Mouse (Mus musculus) forebrain, embryonic 15.5 days (tissue): Measurements from ENCODE around the gene Zfp995. TPM values are rescaled to one million over a fixed set of nuclear protein-coding genes. Genes with fewer than 3 reads are reported as not detected.
"Not testable (repeated sequence)": the region's sequence is repeated elsewhere in the genome, so short reads cannot be mapped to it uniquely, and the experiment has no call there.

Source experiments
- ATAC-seq: fragments of 200-750 bp; cut with Nextera tagmentation; replicated peaks from 2 replicates; pipeline ENCODE4 v1.8.0; 2017; ENCODE audit warnings: mild to moderate bottlenecking, moderate TSS enrichment, moderate library complexity
- H3K27ac ChIP-seq: fragments of 300-500 bp; sonication (generic); replicated peaks from 2 replicates; pipeline ENCODE4 v1.5.1; 2015; ENCODE audit warnings: mild to moderate bottlenecking, inconsistent platforms
- H3K27me3 ChIP-seq: fragments of 300-500 bp; sonication (generic); 2 replicates; pipeline ENCODE4 v1.6.1; 2015; ENCODE audit warnings: inconsistent platforms
- H3K36me3 ChIP-seq: fragments of 300-500 bp; sonication (generic); 2 replicates; pipeline ENCODE4 v1.6.1; 2015; ENCODE audit warnings: mild to moderate bottlenecking, inconsistent platforms
- H3K4me1 ChIP-seq: fragments of 300-500 bp; sonication (generic); 2 replicates; pipeline ENCODE4 v1.6.1; 2015; ENCODE audit warnings: inconsistent platforms
- H3K4me2 ChIP-seq: fragments of 300-500 bp; sonication (generic); replicated peaks from 2 replicates; pipeline ENCODE4 v1.6.1; 2015; ENCODE audit warnings: mild to moderate bottlenecking, inconsistent platforms
- H3K4me3 ChIP-seq: fragments of 300-500 bp; sonication (generic); 2 replicates; pipeline ENCODE4 v1.5.1; 2015; ENCODE audit warnings: mild to moderate bottlenecking, inconsistent platforms
- H3K9ac ChIP-seq: fragments of 300-500 bp; sonication (generic); replicated peaks from 2 replicates; pipeline ENCODE4 v1.6.1; 2015; ENCODE audit warnings: mild to moderate bottlenecking, inconsistent platforms
- H3K9me3 ChIP-seq: fragments of 300-500 bp; sonication (generic); 2 replicates; pipeline ENCODE4 v1.6.1; 2016; ENCODE audit warnings: inconsistent platforms
- WGBS: fragments of 180-500 bp; shearing (Covaris S2); methylation state at CpG from one replicate; pipeline ENCODE4 v1.1.7; 2015; ENCODE audit warnings: mixed read lengths; 5-methylcytosine and 5-hydroxymethylcytosine counted together
- polyA plus RNA-seq: library from polyadenylated mRNA; unstranded; fragments of >200 nt; fragmentation: Nextera tagmentation; extraction: Ambion mirVana; gene quantifications from 2 replicates; pipeline ENCODE4 v1.2.1, GENCODE M21; 2015

Gene Zfp995
- polyA plus RNA-seq: 13.9 and 15.2 TPM in 2 replicates

DNA sequence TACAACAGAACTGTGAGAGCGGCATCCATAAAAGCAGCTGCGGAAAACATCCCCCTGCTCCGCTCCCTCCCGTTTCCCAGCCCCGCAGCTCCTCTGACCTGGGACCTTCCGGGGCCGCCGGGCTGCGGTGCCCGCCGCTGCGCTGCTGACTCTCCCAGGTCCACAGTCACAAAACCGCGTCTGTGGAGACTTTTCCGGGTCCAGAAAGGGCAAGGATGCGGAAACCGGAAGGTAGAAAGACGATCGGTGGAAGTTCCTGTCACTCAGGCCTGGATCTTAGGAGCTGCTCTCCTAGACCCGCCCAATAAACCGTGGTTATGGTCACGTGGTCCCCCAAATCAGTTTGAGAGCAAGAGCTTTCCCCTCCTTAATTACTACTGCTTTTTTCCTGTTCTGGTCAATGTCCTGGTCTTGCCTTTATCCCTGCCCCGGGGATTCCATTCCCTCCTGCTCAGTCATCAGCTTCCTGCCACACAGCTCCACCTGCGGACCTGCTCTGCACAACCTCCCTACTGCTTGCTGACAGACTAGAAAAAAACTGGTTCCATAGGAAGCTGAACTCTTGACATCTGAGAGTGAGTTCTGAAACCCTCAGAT, at the start of gene Zfp995:
Zfp995 (minus strand) TSS at position 471 of the 597 bp plus-strand sequence.
- peak; percentile 99 for ATAC-seq

DNA sequence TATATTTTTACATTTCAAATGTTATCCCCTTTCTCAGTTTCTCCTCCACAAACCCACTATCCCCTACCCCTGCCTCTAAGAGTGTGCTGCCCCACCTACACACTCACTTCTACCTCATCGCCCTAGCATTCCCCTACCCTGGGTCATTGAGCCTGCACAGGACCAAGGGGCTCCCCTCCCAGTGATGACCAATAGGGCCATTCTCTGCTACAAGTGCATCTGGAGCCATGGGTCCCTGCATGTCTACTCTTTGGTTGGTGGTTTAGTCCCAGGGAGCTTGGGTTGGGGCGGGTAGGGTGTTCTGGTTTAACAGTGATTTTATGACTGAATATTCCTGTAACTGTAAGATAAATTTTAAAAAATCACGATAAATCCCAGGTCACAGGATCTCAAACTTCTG, 687 bp downstream of the Zfp995 start:
- peak overlapping the region; percentile 84 for H3K9ac ChIP-seq
- ATAC-seq: peak; percentile 80
- H3K4me1 ChIP-seq: peaks cover 9% of the 10 kb centered on the region
- peaks cover 6% of the 10 kb centered on the region; the same call in 1 of the 2 replicates for H3K36me3 ChIP-seq
- H3K9me3 ChIP-seq: no peaks in the 10 kb centered on the region
- H3K27ac ChIP-seq: peak overlapping the region; percentile 67
- H3K4me3 ChIP-seq: peak overlapping the region; percentile 85
- peak overlapping the region; percentile 76 for H3K4me2 ChIP-seq
- no peaks in the 10 kb centered on the region for H3K27me3 ChIP-seq
- 6% methylated on average over 3 of the region's 3 CpGs for WGBS

More for the DNA sequence above, at the start of gene Zfp995:
- peak within 1 kb of the TSS; percentile 85 for H3K4me3 ChIP-seq
- under 1% methylated on average over 24 of the region's 24 CpGs for WGBS
- H3K4me1 ChIP-seq, H3K9me3 ChIP-seq, H3K36me3 ChIP-seq, H3K27me3 ChIP-seq: not testable (repeated sequence)
- peak within 1 kb of the TSS; percentile 76 for H3K4me2 ChIP-seq
- H3K27ac ChIP-seq: peak within 1 kb of the TSS; percentile 67
- H3K9ac ChIP-seq: peak within 1 kb of the TSS; percentile 84

DNA sequence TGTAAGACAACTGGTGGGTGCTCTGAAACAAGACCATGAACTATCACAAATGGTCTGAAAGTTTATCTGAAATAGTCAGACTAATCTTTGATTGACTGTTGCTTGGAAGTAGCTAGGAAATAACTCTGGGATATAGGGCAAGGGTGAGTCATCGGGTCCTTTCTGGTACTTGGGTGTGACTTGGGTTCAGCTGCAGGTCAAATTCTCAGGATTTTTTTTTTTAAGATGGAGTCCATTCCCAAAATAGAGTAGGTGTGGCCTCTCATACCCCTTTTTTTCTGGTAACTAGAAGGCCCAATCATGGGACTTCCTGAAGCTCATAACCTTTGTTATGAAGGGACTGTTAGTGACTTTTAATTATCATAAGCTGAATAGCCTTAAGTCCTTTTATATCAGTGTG, 38.5 kb downstream of the Zfp995 start:
- no peak for ATAC-seq
- no peaks in the 10 kb centered on the region for H3K36me3 ChIP-seq
- H3K27me3 ChIP-seq: no peaks in the 10 kb centered on the region
- WGBS: 90% methylated on average over 1 of the region's 1 CpGs
- H3K27ac ChIP-seq: no peak overlapping the region
- H3K9ac ChIP-seq: no peak overlapping the region
- H3K4me3 ChIP-seq: no peak overlapping the region
- H3K4me2 ChIP-seq: no peak overlapping the region
- H3K9me3 ChIP-seq: 0 out of 2 replicates have a peak, but pooled peaks cover 3% of the 10 kb centered on the region
- no peaks in the 10 kb centered on the region for H3K4me1 ChIP-seq

DNA sequence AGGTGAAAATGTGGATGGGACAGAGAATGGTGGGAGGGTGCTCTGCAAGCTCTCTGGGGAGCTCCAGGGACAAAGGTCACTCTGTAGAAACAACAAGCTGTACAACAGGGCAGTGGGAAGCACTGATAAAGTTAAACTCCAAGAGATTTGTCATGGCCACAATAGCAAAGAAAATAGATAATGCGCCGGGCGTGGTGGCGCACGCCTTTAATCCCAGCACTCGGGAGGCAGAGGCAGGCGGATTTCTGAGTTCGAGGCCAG, 63.5 kb downstream of the Zfp995 start:
- H3K36me3 ChIP-seq, H3K4me1 ChIP-seq, H3K4me3 ChIP-seq, H3K27me3 ChIP-seq, H3K27ac ChIP-seq, H3K9ac ChIP-seq, H3K9me3 ChIP-seq, H3K4me2 ChIP-seq: not testable (repeated sequence)
- WGBS: 90% methylated on average over 8 of the region's 8 CpGs
- ATAC-seq: peak; percentile 14; the same call in 1 of the 2 replicates

DNA sequence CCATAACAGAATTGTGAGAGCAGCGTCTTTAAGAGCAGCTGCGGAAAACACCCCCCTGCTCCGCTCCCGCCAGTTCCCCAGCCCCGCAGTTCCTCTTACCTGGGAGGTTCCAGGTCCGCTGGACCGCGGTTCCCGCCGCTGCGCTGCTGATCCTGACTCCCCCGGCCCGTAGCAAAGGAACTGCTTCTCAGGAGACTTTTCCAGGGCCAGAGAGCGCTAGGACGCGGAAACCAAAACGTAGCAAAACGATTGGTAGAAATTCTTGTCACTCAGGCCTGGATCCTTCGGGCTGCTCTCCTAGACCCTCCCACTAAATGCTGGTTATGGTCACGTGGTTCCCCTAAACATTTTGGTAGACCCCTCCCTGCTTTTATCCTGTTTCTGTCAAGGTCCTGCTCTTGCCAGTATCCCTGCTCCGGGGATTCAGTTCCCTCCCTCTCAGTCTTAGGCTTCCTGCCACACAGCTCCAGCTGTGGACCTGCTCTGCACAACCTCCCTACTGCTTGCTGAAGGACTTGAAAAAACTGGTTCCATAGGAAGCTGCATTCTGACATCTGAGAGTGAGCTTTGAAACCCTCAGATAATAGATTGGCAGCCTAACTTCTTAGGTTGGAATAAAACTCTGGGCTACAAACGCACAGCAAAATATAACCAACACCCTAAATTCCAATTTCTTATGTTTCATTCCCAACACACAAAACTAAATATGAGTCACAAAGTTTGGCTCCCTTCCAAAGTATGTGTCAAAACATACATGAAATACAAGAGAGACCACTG, 64.0 kb downstream of the Zfp995 start, which contains the start of gene Zfp820:
Zfp820 (minus strand) TSS at position 228 of the 777 bp plus-strand sequence.
- Histone ChIP-seq H3K9me3 (no peaks in the 10 kb centered on the region), H3K36me3 (no peaks in the 10 kb centered on the region), H3K27ac (no peak within 1 kb of the TSS; the same call in 1 of the 2 replicates), H3K9ac (peak within 1 kb of the TSS; percentile 48), H3K4me2 (peak within 1 kb of the TSS; percentile 50), H3K4me1 (peaks cover 8% of the 10 kb centered on the region; the same call in 1 of the 2 replicates), H3K27me3 (no peaks in the 10 kb centered on the region), H3K4me3 (peak within 1 kb of the TSS; percentile 55)
- peak; percentile 100 for ATAC-seq
- 4% methylated on average over 22 of the region's 22 CpGs for WGBS

DNA sequence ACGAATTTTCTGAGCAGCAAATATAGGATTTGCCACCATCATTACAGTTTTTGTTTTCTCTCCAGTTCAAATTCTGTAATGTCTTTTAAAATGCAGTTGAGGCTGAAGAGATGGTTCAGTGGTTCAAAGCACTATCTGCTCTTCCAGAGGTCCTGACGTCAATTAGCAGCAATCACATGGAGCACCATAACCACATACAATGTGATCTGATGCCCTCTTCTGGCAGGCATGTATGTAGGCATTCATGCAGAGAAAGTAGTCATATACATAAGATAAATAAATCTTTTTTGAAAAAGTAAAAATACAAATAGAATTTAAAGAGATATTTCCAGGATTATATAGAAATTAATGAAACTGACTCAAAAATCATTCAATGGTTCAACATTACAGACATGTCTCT, 71.2 kb downstream of the Zfp995 start:
- Histone ChIP-seq H3K36me3 (no peaks in the 10 kb centered on the region), H3K4me1 (no peaks in the 10 kb centered on the region), H3K9me3 (no peaks in the 10 kb centered on the region), H3K27ac (no peak overlapping the region), H3K9ac (no peak overlapping the region), H3K4me2 (no peak overlapping the region), H3K4me3 (no peak overlapping the region), H3K27me3 (no peaks in the 10 kb centered on the region)
- ATAC-seq: no peak
- 59% methylated on average over 2 of the region's 2 CpGs for WGBS

Other genes starting within 250 kb of the Zfp995 start
- 14.7 and 14.8 TPM in 2 replicates for gene Gm10226, start 218.1 kb downstream of the Zfp995 start, polyA plus RNA-seq
- 17.9 and 18.2 TPM in 2 replicates for gene Zfp760, start 202.2 kb downstream of the Zfp995 start, polyA plus RNA-seq
- gene Zfp229, start 179.1 kb downstream of the Zfp995 start, polyA plus RNA-seq: 11.1 and 13.7 TPM in 2 replicates
- 3.0 and 3.1 TPM in 2 replicates for gene Zfp820, start 64.2 kb downstream of the Zfp995 start, polyA plus RNA-seq
- gene Zfp942, start 52.5 kb upstream of the Zfp995 start, polyA plus RNA-seq: 23.2 and 23.5 TPM in 2 replicates
- gene Zfp943, start 52.6 kb upstream of the Zfp995 start, polyA plus RNA-seq: 20.7 and 23.2 TPM in 2 replicates